Mouse (Mus musculus) left cerebral cortex, adult 2 months (tissue): ENCODE results near the gene Phlpp1. TPM values are rescaled to one million over a fixed set of nuclear protein-coding genes. Genes with fewer than 3 reads are reported as not detected.
"Not testable (repeated sequence)": the region's sequence is repeated elsewhere in the genome, so short reads cannot be mapped to it uniquely, and the experiment has no call there.

Experiments
- DNase-seq, 2 experiments: peaks; one replicate each; pipeline ENCODE4 v3.0.0; 2021 to 2022; ENCODE audit warnings: low spot score in 2 of 2, mixed read lengths in 1 of 2; ENCODE audit errors: extremely low spot score in 1 of 2
- H3K27ac ChIP-seq: fragments of 200-600 bp; 2 replicates; pipeline ENCODE4 v1.8.1; 2022
- H3K4me3 ChIP-seq: fragments of 200-600 bp; 2 replicates; pipeline ENCODE4 v1.8.1; 2022
- CTCF ChIP-seq: fragments of 200-600 bp; IDR thresholded peaks from 2 replicates; pipeline ENCODE4 v1.8.1; 2022; ENCODE audit warnings: antibody characterized with exemption, mild to moderate bottlenecking, moderate library complexity
- intact Hi-C: fragments of 180-260 bp; cut with DNase I; formaldehyde crosslinking; loops from one replicate; pipeline ENCODE4 v1.15.1; 2025
- total RNA-seq, 2 experiments: library from RNA; stranded (reverse); gene quantifications; 2 replicates each; pipeline ENCODE4 v1.2.3; 2021

Phlpp1 gene
- total RNA-seq, 2 experiments from 2014 or later, result 63.1 to 68.4 TPM

DNA sequence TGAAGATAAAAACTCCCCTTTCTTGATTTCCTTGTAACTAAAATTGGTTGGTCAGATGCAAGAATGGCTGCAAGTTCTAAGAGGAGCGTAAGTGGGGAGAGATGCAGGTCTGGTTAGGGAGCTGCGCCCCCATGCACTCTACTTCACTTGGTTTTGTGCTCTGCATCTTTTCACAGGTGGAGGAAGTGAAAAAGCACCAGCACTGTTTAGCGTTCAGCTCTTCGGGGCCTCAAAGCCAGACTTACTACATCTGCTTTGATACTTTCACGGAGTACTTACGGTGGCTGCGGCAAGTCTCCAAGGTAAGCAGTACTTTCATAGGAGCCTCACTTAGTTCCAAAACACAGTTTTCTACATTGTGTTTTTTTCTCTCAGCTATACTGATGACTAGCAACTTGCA is 115.3 kb downstream of the Phlpp1 start:
- TF ChIP-seq CTCF, result no peak

GRCm38 (mm10) chr1:106289065-106289464 is 117.5 kb downstream of the Phlpp1 start:
- intact Hi-C loops, result no loop called here
- no peak overlapping the region for H3K4me3 ChIP-seq
- no peak overlapping the region for H3K27ac ChIP-seq
- TF ChIP-seq CTCF, result no peak
- no peak for DNase-seq

More for the DNA sequence above, 115.3 kb downstream of the Phlpp1 start:
- no peak overlapping the region for H3K4me3 ChIP-seq
- H3K27ac ChIP-seq, result no peak overlapping the region
- intact Hi-C loops, result no loop called here
- DNase-seq, result no peak

- DNase-seq, result no peak
- no peak overlapping the region for H3K4me3 ChIP-seq
- intact Hi-C loops, result no loop called here
- no peak for TF ChIP-seq CTCF
- H3K27ac ChIP-seq, result no peak overlapping the region
Observed at GRCm38 (mm10) chr1:106289580-106289979, 118.0 kb downstream of the Phlpp1 start.

DNA sequence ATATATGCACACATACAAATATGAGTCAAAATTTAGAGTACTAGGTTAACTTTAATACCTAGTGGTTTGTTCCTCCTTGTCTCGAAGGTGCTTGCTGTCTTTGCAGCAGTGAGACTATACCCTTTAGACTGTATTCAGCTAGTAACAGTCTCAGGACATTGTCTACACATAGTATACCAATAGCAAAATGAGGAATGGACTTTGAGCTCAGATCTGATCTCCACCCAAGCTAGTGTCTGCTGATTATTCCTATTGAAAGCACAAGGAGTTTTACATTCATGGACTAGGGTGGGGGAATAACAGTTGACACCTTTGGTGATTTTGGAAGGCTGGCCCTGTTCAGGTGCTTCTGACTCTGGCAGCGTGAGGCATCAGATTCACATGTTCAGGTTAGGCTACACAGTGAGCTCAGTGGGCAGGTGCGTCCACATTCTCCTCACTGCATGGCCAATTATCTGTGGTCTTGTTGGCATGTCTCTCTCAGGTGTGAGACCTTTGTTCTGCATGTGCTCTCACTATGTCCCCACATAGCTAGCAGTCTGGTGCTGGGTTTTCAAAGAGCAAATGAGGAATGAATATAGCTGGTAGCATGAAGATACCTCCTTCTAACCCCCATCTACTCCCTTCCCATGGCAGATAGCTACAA is 138.0 kb downstream of the Phlpp1 start:
- DNase-seq, result no peak
- Histone ChIP-seq H3K27ac (no peak overlapping the region), H3K4me3 (no peak overlapping the region)
- TF ChIP-seq CTCF, result no peak
- intact Hi-C loops, result no loop called here

DNA sequence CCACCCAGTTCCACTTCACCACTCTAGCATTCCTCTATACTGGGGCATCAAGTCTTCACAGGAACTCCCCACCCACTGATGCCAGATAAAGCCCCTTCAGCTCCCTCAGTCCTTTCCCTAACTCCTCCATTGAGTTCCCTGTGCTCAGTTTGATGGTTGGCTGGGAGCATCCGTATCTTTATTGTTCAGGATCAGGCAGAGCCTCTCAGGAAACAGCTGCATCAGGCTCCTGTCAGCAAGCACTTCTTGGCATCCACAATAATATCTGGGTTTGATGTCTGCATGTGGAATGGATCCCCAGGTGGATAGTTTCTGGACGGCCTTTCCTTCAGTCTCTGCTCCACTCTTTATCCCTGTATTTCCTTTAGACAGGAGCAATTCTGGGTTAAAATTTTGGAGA is 138.7 kb downstream of the Phlpp1 start:
- Histone ChIP-seq H3K4me3 (no peak overlapping the region), H3K27ac (no peak overlapping the region)
- DNase-seq, result no peak
- no peak for TF ChIP-seq CTCF
- intact Hi-C loops, result no loop called here

GRCm38 (mm10) chr1:106311830-106312229 is 140.3 kb downstream of the Phlpp1 start:
- intact Hi-C loops, H3K4me3 ChIP-seq: not testable (repeated sequence)

GRCm38 (mm10) chr1:106314476-106314875 is 142.9 kb downstream of the Phlpp1 start:
- intact Hi-C loops, result no loop called here
- no peak for TF ChIP-seq CTCF
- Histone ChIP-seq H3K27ac (no peak overlapping the region), H3K4me3 (no peak overlapping the region)
- no peak for DNase-seq

More at GRCm38 (mm10) chr1:106311830-106312229, 140.3 kb downstream of the Phlpp1 start:
- H3K27ac ChIP-seq, DNase-seq: not testable (repeated sequence)

- DNase-seq, result no peak
- Histone ChIP-seq H3K4me3 (no peak overlapping the region), H3K27ac (peak overlapping the region; percentile 12; the same call in 1 of the 2 replicates)
- TF ChIP-seq CTCF, result no peak
- intact Hi-C loops, result no loop called here
Observed at GRCm38 (mm10) chr1:106316641-106317304, 145.2 kb downstream of the Phlpp1 start.

- no peak for TF ChIP-seq CTCF
- intact Hi-C loops, result no loop called here
- DNase-seq, result no peak
Observed at GRCm38 (mm10) chr1:106318341-106318740, 146.8 kb downstream of the Phlpp1 start.

DNA sequence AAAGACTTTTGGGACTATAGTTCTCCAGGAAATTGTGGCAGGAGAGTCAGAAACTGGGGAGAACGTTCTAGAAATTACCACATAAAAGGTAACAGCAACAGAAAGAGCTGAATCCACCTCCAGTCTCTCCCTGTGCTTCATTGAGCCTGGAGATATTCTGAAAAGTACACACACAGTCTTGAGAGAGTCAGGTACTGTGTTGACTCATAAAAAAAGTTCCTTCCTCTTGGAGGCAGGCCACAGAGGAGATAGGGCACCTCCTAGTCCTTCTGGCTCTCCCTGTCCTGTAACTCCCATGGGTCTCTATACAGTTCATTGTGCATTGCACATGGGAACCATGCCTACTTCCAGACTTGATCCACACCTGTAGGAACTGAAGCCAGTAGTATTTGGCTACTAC is 149.0 kb downstream of the Phlpp1 start:
- DNase-seq, result no peak
- Histone ChIP-seq H3K4me3 (no peak overlapping the region), H3K27ac (no peak overlapping the region)
- intact Hi-C loops, result no loop called here
- TF ChIP-seq CTCF, result no peak

More at GRCm38 (mm10) chr1:106318341-106318740, 146.8 kb downstream of the Phlpp1 start:
- Histone ChIP-seq H3K4me3 (no peak overlapping the region), H3K27ac (no peak overlapping the region)

DNA sequence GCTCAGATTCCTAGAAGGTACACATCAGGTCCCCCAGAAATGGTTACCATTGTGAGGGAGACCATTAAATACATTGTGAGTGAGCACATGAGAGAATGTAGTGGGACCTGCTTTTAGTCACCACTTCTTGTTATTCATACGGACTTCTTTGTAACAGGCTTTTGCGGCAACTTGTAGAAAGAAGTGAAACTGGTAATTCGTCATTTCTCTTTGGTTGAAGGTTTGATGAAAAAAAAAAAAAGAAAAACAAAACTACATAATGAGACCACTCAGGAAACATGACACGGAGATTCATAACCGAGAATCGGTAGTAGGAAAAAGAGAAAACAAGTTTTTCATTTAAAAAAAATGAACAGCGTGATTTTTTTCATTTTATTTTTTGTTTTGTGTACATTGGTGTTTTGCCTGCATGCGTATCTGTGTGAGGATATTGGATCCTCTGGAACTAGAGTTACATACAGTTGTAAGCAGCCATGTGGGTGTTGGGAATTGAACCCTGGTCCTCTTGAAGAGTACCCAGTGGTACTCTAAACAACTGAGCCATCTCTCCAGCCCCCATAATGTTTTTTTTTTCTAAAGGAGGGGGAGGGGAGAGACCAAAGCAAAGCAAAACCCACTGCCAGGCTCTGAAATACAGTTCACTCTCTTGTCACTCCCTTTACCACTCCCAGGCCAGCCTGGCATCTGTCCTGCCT is 150.0 kb downstream of the Phlpp1 start:
- intact Hi-C loops, result no loop called here
- Histone ChIP-seq H3K27ac (no peak overlapping the region), H3K4me3 (no peak overlapping the region)
- TF ChIP-seq CTCF, result no peak
- no peak for DNase-seq

DNA sequence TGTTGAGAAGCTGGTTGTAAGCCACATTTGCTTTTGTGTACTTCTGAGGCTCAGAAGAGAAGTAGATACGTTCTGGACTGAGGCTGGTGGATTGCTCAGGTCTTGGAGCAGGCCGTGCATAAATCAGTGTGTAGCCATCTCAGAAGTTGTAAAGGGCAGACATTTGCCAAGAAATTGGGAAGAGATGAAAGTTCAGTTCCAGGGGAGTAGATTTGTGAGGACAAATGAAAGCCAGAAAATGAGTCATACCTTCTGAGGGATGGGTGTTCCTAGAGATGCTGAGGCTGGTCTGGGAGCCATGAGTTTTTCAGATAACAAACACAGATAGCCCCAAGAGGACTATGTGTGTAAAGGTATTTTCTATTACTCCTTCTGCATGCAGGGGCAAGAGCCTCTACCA is 155.1 kb downstream of the Phlpp1 start:
- no peak overlapping the region for H3K4me3 ChIP-seq
- intact Hi-C loops, result no loop called here
- no peak for DNase-seq
- TF ChIP-seq CTCF, result no peak
- no peak overlapping the region for H3K27ac ChIP-seq
